Mouse (Mus musculus) heart, embryonic 12.5 days (tissue): ENCODE measurements around the gene Psmd2. TPM values are rescaled to one million over a fixed set of nuclear protein-coding genes. Genes with fewer than 3 reads are reported as not detected.

Experiments
- ATAC-seq: fragments of 200-750 bp; cut with Nextera tagmentation; 2 replicates; pipeline ENCODE4 v1.8.0; 2017; ENCODE audit warnings: moderate TSS enrichment, moderate library complexity; ENCODE audit not compliant: insufficient number of reproducible peaks, low FRiP score
- H3K27ac ChIP-seq: fragments of 300-500 bp; sonication (generic); 2 replicates; pipeline ENCODE4 v1.5.1; 2016; ENCODE audit warnings: mild to moderate bottlenecking, moderate library complexity; ENCODE audit not compliant: poor library complexity, severe bottlenecking
- H3K27me3 ChIP-seq: fragments of 300-500 bp; sonication (generic); replicated peaks from 2 replicates; pipeline ENCODE4 v1.6.1; 2016; ENCODE audit warnings: mild to moderate bottlenecking, moderate library complexity
- H3K36me3 ChIP-seq: fragments of 300-500 bp; sonication (generic); 2 replicates; pipeline ENCODE4 v1.6.1; 2016; ENCODE audit warnings: mild to moderate bottlenecking, moderate library complexity
- H3K4me1 ChIP-seq: fragments of 300-500 bp; sonication (generic); replicated peaks from 2 replicates; pipeline ENCODE4 v1.6.1; 2016; ENCODE audit warnings: mild to moderate bottlenecking
- H3K4me2 ChIP-seq: fragments of 300-500 bp; sonication (generic); 2 replicates; pipeline ENCODE4 v1.6.1; 2016; ENCODE audit warnings: mild to moderate bottlenecking, moderate library complexity
- H3K4me3 ChIP-seq: fragments of 300-500 bp; sonication (generic); 2 replicates; pipeline ENCODE4 v1.5.1; 2016; ENCODE audit warnings: mild to moderate bottlenecking
- H3K9ac ChIP-seq: fragments of 300-500 bp; sonication (generic); 2 replicates; pipeline ENCODE4 v1.6.1; 2016; ENCODE audit warnings: mild to moderate bottlenecking, moderate library complexity
- H3K9me3 ChIP-seq: fragments of 300-500 bp; sonication (generic); replicated peaks from 2 replicates; pipeline ENCODE4 v1.6.1; 2016; ENCODE audit warnings: mild to moderate bottlenecking, moderate library complexity
- WGBS: fragments of 180-500 bp; shearing (Covaris S2); methylation state at CpG from one replicate; pipeline ENCODE4 v1.1.7; 2016; 5-methylcytosine and 5-hydroxymethylcytosine counted together
- polyA plus RNA-seq: library from polyadenylated mRNA; unstranded; fragments of >200 nt; fragmentation: Nextera tagmentation; extraction: Ambion mirVana; gene quantifications from 2 replicates; pipeline ENCODE4 v1.2.1, GENCODE M21; 2016

Psmd2 gene
- polyA plus RNA-seq, 1 experiment from 2014 or later = 286 TPM

DNA sequence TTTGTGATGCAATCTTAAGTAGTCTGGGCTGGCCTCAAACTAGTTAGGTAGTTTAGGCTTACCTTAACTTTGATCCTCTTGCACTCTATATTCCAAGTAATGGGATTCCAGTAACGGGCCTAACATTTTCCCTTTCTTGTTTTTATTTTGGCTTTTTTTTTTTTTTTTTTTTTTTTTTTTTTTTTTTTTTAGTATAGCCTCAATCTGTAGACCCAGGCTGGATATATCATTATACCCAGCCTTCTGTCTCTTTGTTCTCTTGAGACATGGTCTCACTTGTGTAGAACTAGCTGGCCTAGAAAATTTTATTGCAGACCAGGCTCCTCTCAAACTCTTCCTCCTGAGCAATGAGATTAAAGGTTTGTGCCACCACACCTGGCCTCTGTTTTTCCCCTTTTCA, 40.2 kb downstream of the Psmd2 start:
- Histone ChIP-seq H3K9me3 (no peaks in the 10 kb centered on the region), H3K27ac (no peak overlapping the region), H3K4me3 (no peak overlapping the region), H3K9ac (no peak overlapping the region), H3K27me3 (0 out of 2 replicates have a peak, but pooled peaks cover 5% of the 10 kb centered on the region), H3K4me2 (no peak overlapping the region), H3K36me3 (peaks cover 59% of the 10 kb centered on the region), H3K4me1 (peaks cover 37% of the 10 kb centered on the region)
- ATAC-seq = no peak
- 78% methylated on average over 1 of the region's 1 CpGs for WGBS

DNA sequence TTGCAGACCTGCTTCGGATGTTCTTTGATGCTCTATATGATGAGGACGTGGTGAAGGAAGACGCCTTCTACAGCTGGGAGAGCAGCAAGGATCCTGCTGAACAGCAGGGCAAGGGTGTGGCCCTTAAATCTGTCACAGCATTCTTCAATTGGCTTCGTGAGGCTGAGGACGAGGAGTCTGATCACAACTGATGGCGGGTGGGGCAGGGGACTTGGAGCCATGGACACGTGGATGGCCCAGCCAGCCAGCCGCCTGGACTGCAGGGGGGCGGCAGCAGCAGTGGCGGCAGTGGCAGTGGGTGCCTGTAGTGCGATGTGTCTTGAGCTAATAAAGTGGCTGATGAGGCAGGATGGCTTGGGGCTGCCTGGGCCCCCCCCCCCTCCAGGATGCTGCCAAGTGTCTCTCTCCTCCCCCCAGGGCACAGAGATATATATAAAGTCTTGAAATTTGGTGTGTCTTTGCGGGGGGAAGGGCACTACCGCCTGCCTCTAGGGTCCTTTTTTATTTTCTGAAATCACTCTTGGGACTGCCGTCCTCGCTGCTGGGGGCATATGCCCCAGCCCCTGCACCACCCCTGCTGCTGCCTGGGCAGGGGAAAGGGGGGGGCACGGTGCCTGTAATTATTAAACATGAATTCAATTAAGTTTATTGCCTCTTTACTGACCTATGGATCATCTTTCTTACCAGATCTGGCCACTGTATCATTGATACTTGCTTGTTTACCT, 41.0 kb downstream of the Psmd2 start:
- Histone ChIP-seq H3K36me3 (peaks cover 51% of the 10 kb centered on the region), H3K9ac (no peak overlapping the region), H3K9me3 (no peaks in the 10 kb centered on the region), H3K27ac (no peak overlapping the region), H3K4me1 (peaks cover 37% of the 10 kb centered on the region), H3K4me2 (peak overlapping the region; percentile 86), H3K4me3 (0 out of 2 replicates have a peak overlapping the region, but pooled peaks have one; percentile 6), H3K27me3 (0 out of 2 replicates have a peak, but pooled peaks cover 5% of the 10 kb centered on the region)
- 46% methylated on average over 16 of the region's 16 CpGs for WGBS
- no peak for ATAC-seq

DNA sequence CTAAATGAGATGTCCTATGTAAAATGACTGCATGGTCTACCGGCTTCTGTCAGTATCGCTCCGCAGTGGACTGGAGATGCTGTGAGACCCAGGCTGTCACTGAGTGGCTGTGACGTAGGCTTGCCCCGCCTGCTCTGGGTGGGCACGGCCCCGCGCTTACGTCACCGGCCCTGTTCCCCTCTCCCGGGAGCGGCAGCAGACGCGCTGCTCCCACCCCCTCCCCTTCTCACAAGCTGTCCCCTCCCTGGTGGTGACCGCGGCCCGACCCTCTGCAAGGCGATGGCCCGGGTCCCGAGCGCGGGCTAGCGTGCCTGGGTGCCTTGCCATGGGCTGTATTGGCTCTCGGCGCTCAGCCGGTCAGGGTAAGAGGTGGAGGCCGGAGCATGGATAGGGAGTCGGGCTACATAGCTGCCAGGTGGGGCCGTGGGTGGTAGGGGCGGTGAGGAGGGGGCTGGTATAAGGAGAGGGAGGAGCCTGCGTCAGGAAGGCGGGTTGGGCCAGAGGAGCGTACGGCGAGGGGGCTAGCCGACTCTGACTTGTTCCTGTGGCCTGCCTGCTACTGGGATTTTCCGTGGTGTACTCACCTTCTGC, 41.8 kb downstream of the Psmd2 start, which contains the start of gene Fam131a:
Fam131a (plus strand) TSS at position 131 of the 591 bp plus-strand sequence.
- peak within 1 kb of the TSS; percentile 80 for H3K27ac ChIP-seq
- H3K9ac ChIP-seq = peak within 1 kb of the TSS; percentile 74
- H3K36me3 ChIP-seq = peaks cover 43% of the 10 kb centered on the region
- ATAC-seq = peak; percentile 91
- WGBS = under 1% methylated on average over 37 of the region's 37 CpGs
- peak within 1 kb of the TSS; percentile 62 for H3K4me3 ChIP-seq
- peak within 1 kb of the TSS; percentile 86 for H3K4me2 ChIP-seq
- H3K9me3 ChIP-seq = no peaks in the 10 kb centered on the region
- peaks cover 37% of the 10 kb centered on the region for H3K4me1 ChIP-seq
- 0 out of 2 replicates have a peak, but pooled peaks cover 5% of the 10 kb centered on the region for H3K27me3 ChIP-seq

- no peak for ATAC-seq
- Histone ChIP-seq H3K4me2 (0 out of 2 replicates have a peak overlapping the region, but pooled peaks have one; percentile 72), H3K27me3 (0 out of 2 replicates have a peak, but pooled peaks cover 5% of the 10 kb centered on the region), H3K4me1 (peaks cover 37% of the 10 kb centered on the region), H3K36me3 (peaks cover 28% of the 10 kb centered on the region), H3K9ac (no peak overlapping the region), H3K9me3 (no peaks in the 10 kb centered on the region), H3K27ac (peak overlapping the region; percentile 6; the same call in 1 of the 2 replicates), H3K4me3 (no peak overlapping the region)
- WGBS = 69% methylated on average over 8 of the region's 8 CpGs
Measured at GRCm38 (mm10) chr16:20694781-20695180, 43.3 kb downstream of the Psmd2 start.

DNA sequence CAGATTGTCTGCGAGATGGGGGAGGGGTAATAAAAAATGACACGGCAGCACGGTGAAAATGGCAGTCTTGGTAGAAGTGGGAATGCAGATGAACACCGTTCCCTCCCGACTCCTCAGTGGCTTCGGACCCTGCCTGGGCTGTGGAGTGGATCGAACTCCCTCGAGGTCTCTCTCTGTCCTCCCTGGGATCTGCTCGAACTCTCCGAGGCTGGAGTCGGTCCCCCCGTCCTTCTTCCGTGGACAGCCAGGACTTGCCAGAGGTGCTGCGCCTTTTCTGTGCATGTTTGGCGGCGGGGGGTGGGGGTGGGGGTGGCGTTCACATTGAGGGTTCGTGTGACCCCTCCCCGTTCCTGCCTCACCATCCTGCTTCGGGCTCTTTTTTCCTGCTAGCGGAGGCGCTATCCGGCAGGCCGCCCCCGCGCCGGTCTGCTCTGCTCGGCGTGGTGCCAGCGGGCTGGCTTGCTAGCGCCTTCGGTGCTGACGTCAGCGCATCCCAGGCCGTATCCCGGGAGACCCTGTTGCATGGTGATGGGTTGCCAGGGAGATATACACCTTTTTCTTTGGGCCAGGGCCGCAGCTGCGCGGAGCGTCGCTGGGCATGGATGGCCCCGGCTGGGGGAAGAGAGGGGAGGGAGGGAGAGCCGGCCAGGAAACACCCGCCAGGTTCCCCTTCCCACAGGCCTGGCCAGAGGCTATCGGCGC, 44.3 kb downstream of the Psmd2 start:
- H3K4me3 ChIP-seq = peak overlapping the region; percentile 39
- peak overlapping the region; percentile 62 for H3K9ac ChIP-seq
- H3K36me3 ChIP-seq = peaks cover 21% of the 10 kb centered on the region
- H3K27ac ChIP-seq = no peak overlapping the region
- ATAC-seq = peak; percentile 63
- peak overlapping the region; percentile 72 for H3K4me2 ChIP-seq
- H3K9me3 ChIP-seq = no peaks in the 10 kb centered on the region
- 0 out of 2 replicates have a peak, but pooled peaks cover 5% of the 10 kb centered on the region for H3K27me3 ChIP-seq
- 4% methylated on average over 44 of the region's 46 CpGs for WGBS
- peaks cover 37% of the 10 kb centered on the region for H3K4me1 ChIP-seq

DNA sequence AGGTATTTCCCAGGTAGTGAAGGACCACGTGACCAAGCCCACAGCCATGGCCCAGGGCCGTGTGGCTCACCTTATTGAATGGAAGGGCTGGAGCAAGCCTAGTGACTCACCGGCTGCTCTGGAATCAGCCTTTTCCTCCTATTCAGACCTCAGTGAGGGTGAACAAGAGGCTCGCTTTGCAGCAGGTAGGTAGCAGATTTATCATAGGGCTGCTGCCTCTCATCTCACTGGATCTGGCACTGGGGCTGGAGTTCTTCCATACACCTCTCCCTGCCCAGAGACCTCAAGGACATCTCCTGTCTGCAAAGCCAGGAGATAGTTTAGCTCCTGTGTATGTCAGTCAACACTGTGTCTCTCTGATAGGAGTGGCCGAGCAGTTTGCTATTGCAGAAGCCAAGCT, 47.8 kb downstream of the Psmd2 start:
- no peak for ATAC-seq
- 0 out of 2 replicates have a peak, but pooled peaks cover 7% of the 10 kb centered on the region for H3K36me3 ChIP-seq
- no peak overlapping the region for H3K4me2 ChIP-seq
- H3K9ac ChIP-seq = no peak overlapping the region
- 60% methylated on average over 5 of the region's 5 CpGs for WGBS
- no peak overlapping the region for H3K4me3 ChIP-seq
- 0 out of 2 replicates have a peak, but pooled peaks cover 5% of the 10 kb centered on the region for H3K27me3 ChIP-seq
- no peaks in the 10 kb centered on the region for H3K9me3 ChIP-seq
- H3K27ac ChIP-seq = no peak overlapping the region
- peaks cover 39% of the 10 kb centered on the region for H3K4me1 ChIP-seq

DNA sequence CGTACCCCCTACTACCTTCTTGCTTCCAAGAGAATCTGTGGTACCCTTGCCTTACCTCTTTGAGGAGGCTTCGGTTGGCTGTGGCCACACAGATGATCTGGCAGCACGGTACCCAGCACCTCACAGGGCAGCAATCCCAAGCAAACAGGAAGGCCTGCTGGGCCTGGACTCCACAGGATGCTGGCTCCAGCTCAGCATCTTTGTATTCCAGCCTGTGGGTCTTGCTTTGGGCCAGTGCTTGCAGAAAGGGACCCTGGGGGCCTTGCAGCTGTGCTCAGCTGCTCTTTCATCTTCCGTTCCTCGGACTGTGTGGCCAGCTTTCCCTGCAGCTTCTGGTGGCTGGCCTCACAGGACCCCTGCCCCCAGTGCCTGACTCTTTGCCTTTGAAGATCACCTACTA, 48.6 kb downstream of the Psmd2 start:
- Histone ChIP-seq H3K27ac (no peak overlapping the region), H3K4me1 (peaks cover 34% of the 10 kb centered on the region), H3K36me3 (0 out of 2 replicates have a peak, but pooled peaks cover 7% of the 10 kb centered on the region), H3K4me2 (no peak overlapping the region), H3K4me3 (no peak overlapping the region), H3K27me3 (0 out of 2 replicates have a peak, but pooled peaks cover 5% of the 10 kb centered on the region), H3K9me3 (no peaks in the 10 kb centered on the region), H3K9ac (no peak overlapping the region)
- 53% methylated on average over 5 of the region's 5 CpGs for WGBS
- no peak for ATAC-seq

- H3K9me3 ChIP-seq = no peaks in the 10 kb centered on the region
- no peak overlapping the region for H3K9ac ChIP-seq
- H3K4me1 ChIP-seq = peaks cover 21% of the 10 kb centered on the region
- no peak overlapping the region for H3K4me2 ChIP-seq
- 59% methylated on average over 7 of the region's 7 CpGs for WGBS
- peaks cover 10% of the 10 kb centered on the region; the same call in 1 of the 2 replicates for H3K36me3 ChIP-seq
- 0 out of 2 replicates have a peak, but pooled peaks cover under 1% of the 10 kb centered on the region for H3K27me3 ChIP-seq
- H3K4me3 ChIP-seq = no peak overlapping the region
- no peak for ATAC-seq
- no peak overlapping the region for H3K27ac ChIP-seq
Measured at GRCm38 (mm10) chr16:20701316-20701715, 49.9 kb downstream of the Psmd2 start.

DNA sequence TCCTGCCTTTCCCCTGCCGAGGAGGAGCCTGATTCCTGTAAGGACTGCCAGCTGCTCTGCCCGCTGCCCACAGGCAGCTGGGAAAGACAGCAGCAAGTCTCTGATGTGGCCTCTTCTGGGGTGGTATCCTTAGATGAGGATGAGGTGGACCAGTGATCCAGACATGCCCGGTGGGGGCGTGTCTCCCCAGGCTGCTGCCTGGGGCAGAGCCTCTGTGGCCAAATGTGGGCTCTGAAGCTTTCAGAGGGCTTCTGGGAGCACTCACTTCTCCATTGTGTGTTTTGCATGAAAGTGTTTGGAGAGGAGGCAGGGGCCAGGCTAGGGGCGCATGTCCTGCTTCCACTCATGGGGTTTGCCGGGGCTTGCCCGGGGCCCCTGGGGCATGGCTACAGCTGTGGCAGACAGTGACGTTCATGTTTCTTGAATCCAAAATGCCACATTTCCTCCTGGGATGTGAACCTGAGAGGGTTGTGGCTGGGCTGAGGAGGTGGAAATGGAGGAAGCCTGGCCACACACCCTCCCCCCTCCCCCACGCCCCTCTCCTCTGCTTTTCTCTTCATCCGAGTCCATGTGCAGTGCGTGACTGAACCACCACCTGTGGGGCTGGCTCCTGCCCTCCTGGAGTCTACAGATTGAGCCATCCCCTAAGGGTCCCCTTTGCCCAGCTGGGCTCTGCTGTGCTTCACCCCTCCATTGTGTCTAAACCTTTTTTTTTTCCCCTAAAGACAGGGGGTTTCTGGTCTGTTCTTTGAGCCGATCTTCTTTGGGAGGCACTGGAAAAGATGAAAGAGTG, 50.5 kb downstream of the Psmd2 start:
- Histone ChIP-seq H3K4me3 (no peak overlapping the region), H3K9me3 (no peaks in the 10 kb centered on the region), H3K27ac (no peak overlapping the region), H3K9ac (no peak overlapping the region), H3K27me3 (no peaks in the 10 kb centered on the region), H3K36me3 (peaks cover 13% of the 10 kb centered on the region; the same call in 1 of the 2 replicates), H3K4me1 (peaks cover 22% of the 10 kb centered on the region), H3K4me2 (peak overlapping the region; percentile 20; the same call in 1 of the 2 replicates)
- ATAC-seq = no peak
- 38% methylated on average over 12 of the region's 12 CpGs for WGBS

- peak; percentile 71 for ATAC-seq
- no peak overlapping the region for H3K9ac ChIP-seq
- peak overlapping the region; percentile 20; the same call in 1 of the 2 replicates for H3K4me2 ChIP-seq
- peaks cover 19% of the 10 kb centered on the region for H3K36me3 ChIP-seq
- no peak overlapping the region for H3K27ac ChIP-seq
- no peaks in the 10 kb centered on the region for H3K9me3 ChIP-seq
- peaks cover 24% of the 10 kb centered on the region for H3K4me1 ChIP-seq
- 3% methylated on average over 8 of the region's 8 CpGs for WGBS
- H3K4me3 ChIP-seq = no peak overlapping the region
- H3K27me3 ChIP-seq = no peaks in the 10 kb centered on the region
Measured at GRCm38 (mm10) chr16:20702522-20702893, 51.1 kb downstream of the Psmd2 start.
